Mouse (Mus musculus) erythroblast, embryonic 14.5 days (primary cell): Measurements from ENCODE around the gene Napepld.

ENCODE experiments used
- GATA1 ChIP-seq: IDR thresholded peaks from 2 replicates; pipeline ENCODE4 v1.6.1; 2012; ENCODE audit warnings: low read length, inconsistent platforms, mixed read lengths
- TAL1 ChIP-seq: IDR thresholded peaks from 3 replicates; pipeline ENCODE4 v1.6.1; 2012; ENCODE audit warnings: low read length, inconsistent platforms, mixed read lengths

- TF ChIP-seq GATA1 (no peak), TAL1 (no peak)
These were observed at the start of gene Napepld for GRCm38 (mm10) chr5:21701351-21702008.
